Mouse (Mus musculus) myocyte (in vitro differentiated cells): ENCODE measurements around the gene Fam160b1. TPM values are rescaled to one million over a fixed set of nuclear protein-coding genes. Genes with fewer than 3 reads are reported as not detected.

ENCODE experiments used
- H3K27me3 ChIP-seq: one replicate; pipeline ENCODE4 v1.6.1; 2011; ENCODE audit not compliant: control insufficient read depth, insufficient read depth, insufficient read length
- H3K36me3 ChIP-seq: one replicate; pipeline ENCODE4 v1.6.1; 2011; ENCODE audit not compliant: control insufficient read depth, insufficient read depth
- H3K4me2 ChIP-seq: one replicate; pipeline ENCODE4 v1.6.1; 2011; ENCODE audit warnings: low read depth, control low read depth
- H3K4me3 ChIP-seq: one replicate; pipeline ENCODE4 v1.5.1; 2011; ENCODE audit warnings: mild to moderate bottlenecking, control low read depth, moderate library complexity
- H3K79me2 ChIP-seq: one replicate; pipeline ENCODE4 v1.6.1; 2011; ENCODE audit not compliant: control insufficient read depth, insufficient read depth
- H3ac ChIP-seq: one replicate; pipeline ENCODE4 v1.6.1; 2011; ENCODE audit not compliant: control insufficient read depth, insufficient read length
- CEBPB ChIP-seq: IDR thresholded peaks from 2 replicates; pipeline ENCODE4 v1.6.1; 2011; ENCODE audit warnings: mild to moderate bottlenecking, moderate library complexity; ENCODE audit not compliant: poor library complexity, insufficient read depth, severe bottlenecking
- E2F4 ChIP-seq: IDR thresholded peaks from one replicate; pipeline ENCODE4 v1.6.1; 2011; ENCODE audit warnings: mild to moderate bottlenecking, control low read depth, moderate library complexity; ENCODE audit not compliant: insufficient read depth
- MAX ChIP-seq: IDR thresholded peaks from one replicate; pipeline ENCODE4 v1.6.1; 2011; ENCODE audit warnings: low read depth, mild to moderate bottlenecking, control low read depth
- MYOD1 ChIP-seq, 3 experiments: IDR thresholded peaks; one replicate each; pipeline ENCODE4 v1.6.1; 2011; ENCODE audit warnings: control low read depth in 2 of 3, low read depth in 2 of 3, mild to moderate bottlenecking in 2 of 3, moderate library complexity in 1 of 3; ENCODE audit not compliant: insufficient read length in 2 of 3, control insufficient read depth in 1 of 3
- MYOG ChIP-seq, 3 experiments: IDR thresholded peaks; one replicate each; pipeline ENCODE4 v1.6.1; 2011; ENCODE audit warnings: control low read depth in 2 of 3, low read depth in 2 of 3, mild to moderate bottlenecking in 2 of 3; ENCODE audit not compliant: insufficient read length in 2 of 3, control insufficient read depth in 1 of 3, insufficient read depth in 1 of 3
- POLR2A ChIP-seq: IDR thresholded peaks from one replicate; pipeline ENCODE4 v1.6.1; 2011; ENCODE audit warnings: low read depth, mild to moderate bottlenecking, control low read depth, moderate library complexity; ENCODE audit not compliant: insufficient read length
- POLR2AphosphoS2 ChIP-seq: IDR thresholded peaks from one replicate; pipeline ENCODE4 v1.6.1; 2011; ENCODE audit warnings: low read depth, control low read depth; ENCODE audit not compliant: insufficient read length
- REST ChIP-seq: IDR thresholded peaks from one replicate; pipeline ENCODE4 v1.6.1; 2011; ENCODE audit warnings: mild to moderate bottlenecking, control low read depth, moderate library complexity; ENCODE audit not compliant: insufficient read depth, insufficient read length
- SRF ChIP-seq: IDR thresholded peaks from one replicate; pipeline ENCODE4 v1.6.1; 2011; ENCODE audit warnings: low read depth; ENCODE audit not compliant: control insufficient read depth, insufficient read length
- TCF12 ChIP-seq: IDR thresholded peaks from one replicate; pipeline ENCODE4 v1.6.1; 2011; ENCODE audit warnings: mild to moderate bottlenecking, control low read depth; ENCODE audit not compliant: poor library complexity, insufficient read depth, severe bottlenecking
- TCF3 ChIP-seq: IDR thresholded peaks from one replicate; pipeline ENCODE4 v1.6.1; 2011; ENCODE audit warnings: low read depth, control low read depth; ENCODE audit not compliant: insufficient read length
- USF1 ChIP-seq: IDR thresholded peaks from one replicate; pipeline ENCODE4 v1.6.1; 2011; ENCODE audit warnings: low read depth, mild to moderate bottlenecking, control low read depth, moderate library complexity
- polyA plus RNA-seq: library from polyadenylated mRNA; unstranded; fragments of >200 nt; fragmentation: generic; extraction: Trizol; gene quantifications from one replicate; pipeline ENCODE4 v1.2.1, GENCODE M21; 2012; ENCODE audit warnings: missing spikeins

Gene Fam160b1
- polyA plus RNA-seq, 1 experiment: 7.1 TPM

- peak overlapping the region; percentile 97 for H3K4me2 ChIP-seq
- H3K4me3 ChIP-seq: peak overlapping the region; percentile 60
- H3ac ChIP-seq: no peak overlapping the region
- H3K27me3 ChIP-seq: no peaks in the 10 kb centered on the region
- H3K79me2 ChIP-seq: peaks cover 80% of the 10 kb centered on the region
- H3K36me3 ChIP-seq: no peaks in the 10 kb centered on the region
- TF ChIP-seq POLR2AphosphoS2: no peak
- no peak for TF ChIP-seq REST
- TF ChIP-seq MYOG (IDR thresholded peaks at IDR 0.05; ENCODE audit: control insufficient read depth in 1 of 3, insufficient read depth in 1 of 3, insufficient read length in 2 of 3, low read depth in 2 of 3): no peak
- TF ChIP-seq MYOD1 (IDR thresholded peaks at IDR 0.05; ENCODE audit: control insufficient read depth in 1 of 3, insufficient read length in 2 of 3, low read depth in 2 of 3): no peak
- TF ChIP-seq CEBPB: no peak
- no peak for TF ChIP-seq TCF3
- no peak for TF ChIP-seq MAX
- TF ChIP-seq TCF12: no peak
- TF ChIP-seq POLR2A: no peak
- TF ChIP-seq USF1: no peak
- TF ChIP-seq E2F4: no peak
- no peak for TF ChIP-seq SRF
Observed at GRCm38 (mm10) chr19:57362586-57362985, 2.1 kb downstream of the Fam160b1 start.

- Histone ChIP-seq H3ac (no peak overlapping the region), H3K4me3 (peak overlapping the region; percentile 60), H3K36me3 (no peaks in the 10 kb centered on the region), H3K79me2 (peaks cover 84% of the 10 kb centered on the region), H3K4me2 (peak overlapping the region; percentile 97), H3K27me3 (no peaks in the 10 kb centered on the region)
- TF ChIP-seq POLR2A: no peak
- TF ChIP-seq REST: no peak
- TF ChIP-seq USF1: no peak
- no peak for TF ChIP-seq MYOD1 (IDR thresholded peaks at IDR 0.05; ENCODE audit: control insufficient read depth in 1 of 3, insufficient read length in 2 of 3, low read depth in 2 of 3)
- no peak for TF ChIP-seq CEBPB
- no peak for TF ChIP-seq TCF3
- TF ChIP-seq POLR2AphosphoS2: no peak
- TF ChIP-seq E2F4: no peak
- TF ChIP-seq MYOG (IDR thresholded peaks at IDR 0.05; ENCODE audit: control insufficient read depth in 1 of 3, insufficient read depth in 1 of 3, insufficient read length in 2 of 3, low read depth in 2 of 3): no peak
- TF ChIP-seq TCF12: no peak
- TF ChIP-seq SRF: no peak
- TF ChIP-seq MAX: no peak
Observed at GRCm38 (mm10) chr19:57363076-57363475, 2.6 kb downstream of the Fam160b1 start.

GRCm38 (mm10) chr19:57363538-57363937 is 3.1 kb downstream of the Fam160b1 start:
- H3K4me2 ChIP-seq: no peak overlapping the region
- no peak overlapping the region for H3K4me3 ChIP-seq
- H3K27me3 ChIP-seq: no peaks in the 10 kb centered on the region
- no peaks in the 10 kb centered on the region for H3K36me3 ChIP-seq
- H3K79me2 ChIP-seq: peaks cover 86% of the 10 kb centered on the region
- H3ac ChIP-seq: no peak overlapping the region
- no peak for TF ChIP-seq MYOD1 (IDR thresholded peaks at IDR 0.05; ENCODE audit: control insufficient read depth in 1 of 3, insufficient read length in 2 of 3, low read depth in 2 of 3)
- no peak for TF ChIP-seq USF1
- no peak for TF ChIP-seq TCF3
- no peak for TF ChIP-seq TCF12
- TF ChIP-seq SRF: no peak
- no peak for TF ChIP-seq E2F4
- no peak for TF ChIP-seq POLR2AphosphoS2
- no peak for TF ChIP-seq POLR2A
- no peak for TF ChIP-seq MYOG (IDR thresholded peaks at IDR 0.05; ENCODE audit: control insufficient read depth in 1 of 3, insufficient read depth in 1 of 3, insufficient read length in 2 of 3, low read depth in 2 of 3)
- TF ChIP-seq REST: no peak
- TF ChIP-seq MAX: no peak
- no peak for TF ChIP-seq CEBPB

- no peaks in the 10 kb centered on the region for H3K27me3 ChIP-seq
- no peak for TF ChIP-seq USF1
- TF ChIP-seq REST: no peak
- no peak for TF ChIP-seq MYOD1 (IDR thresholded peaks at IDR 0.05; ENCODE audit: control insufficient read depth in 1 of 3, insufficient read length in 2 of 3, low read depth in 2 of 3)
- TF ChIP-seq POLR2A: no peak
- no peak for TF ChIP-seq SRF
- TF ChIP-seq POLR2AphosphoS2: no peak
- no peak for TF ChIP-seq E2F4
- TF ChIP-seq MYOG (IDR thresholded peaks at IDR 0.05; ENCODE audit: control insufficient read depth in 1 of 3, insufficient read depth in 1 of 3, insufficient read length in 2 of 3, low read depth in 2 of 3): no peak
- no peak overlapping the region for H3K4me2 ChIP-seq
- no peak overlapping the region for H3ac ChIP-seq
- peaks cover 86% of the 10 kb centered on the region for H3K79me2 ChIP-seq
- H3K36me3 ChIP-seq: no peaks in the 10 kb centered on the region
- no peak overlapping the region for H3K4me3 ChIP-seq
Observed at GRCm38 (mm10) chr19:57364942-57365673, 4.6 kb downstream of the Fam160b1 start.

- TF ChIP-seq E2F4: no peak
- no peak for TF ChIP-seq TCF3
- TF ChIP-seq MYOD1 (IDR thresholded peaks at IDR 0.05; ENCODE audit: control insufficient read depth in 1 of 3, insufficient read length in 2 of 3, low read depth in 2 of 3): no peak
- TF ChIP-seq SRF: no peak
- no peak for TF ChIP-seq USF1
- TF ChIP-seq POLR2AphosphoS2: no peak
- TF ChIP-seq TCF12: no peak
- no peak for TF ChIP-seq MAX
- TF ChIP-seq REST: no peak
- TF ChIP-seq CEBPB: no peak
- no peak for TF ChIP-seq POLR2A
- no peak for TF ChIP-seq MYOG (IDR thresholded peaks at IDR 0.05; ENCODE audit: control insufficient read depth in 1 of 3, insufficient read depth in 1 of 3, insufficient read length in 2 of 3, low read depth in 2 of 3)
- Histone ChIP-seq H3K4me3 (no peak overlapping the region), H3K4me2 (no peak overlapping the region), H3K27me3 (no peaks in the 10 kb centered on the region), H3K79me2 (peaks cover 86% of the 10 kb centered on the region), H3K36me3 (no peaks in the 10 kb centered on the region), H3ac (no peak overlapping the region)
Observed at GRCm38 (mm10) chr19:57366007-57366406, 5.5 kb downstream of the Fam160b1 start.
